Mouse (Mus musculus) G1E (cell line): ENCODE results near the gene Gm10203. TPM values are rescaled to one million over a fixed set of nuclear protein-coding genes. Genes with fewer than 3 reads are reported as not detected.

Experiments
- ATAC-seq: 2 replicates; pipeline ENCODE4 v1.8.0; 2016; ENCODE audit warnings: mild to moderate bottlenecking; ENCODE audit not compliant: insufficient number of reproducible peaks, poor library complexity, low FRiP score, severe bottlenecking; ENCODE audit errors: extremely low read depth
- DNase-seq: peaks from one replicate; pipeline ENCODE4 v3.0.0; 2012; ENCODE audit warnings: low spot score
- H3K27me3 ChIP-seq: 2 replicates; pipeline ENCODE4 v1.6.1; 2012; ENCODE audit warnings: mild to moderate bottlenecking, low read length, inconsistent platforms; ENCODE audit not compliant: insufficient read depth
- H3K36me3 ChIP-seq: replicated peaks from 2 replicates; pipeline ENCODE3; 2012; ENCODE audit warnings: mild to moderate bottlenecking, inconsistent platforms
- H3K4me1 ChIP-seq: 2 replicates; pipeline ENCODE4 v1.6.1; 2012; ENCODE audit warnings: low read depth, low read length, inconsistent platforms, mixed read lengths; ENCODE audit not compliant: insufficient read depth
- H3K4me3 ChIP-seq: 2 replicates; pipeline ENCODE4 v1.5.1; 2012; ENCODE audit warnings: low read depth, mild to moderate bottlenecking, inconsistent platforms, low read length, moderate library complexity, mixed read lengths
- H3K9me3 ChIP-seq: replicated peaks from 2 replicates; pipeline ENCODE4 v1.6.1; 2012; ENCODE audit warnings: inconsistent platforms
- CTCF ChIP-seq: IDR thresholded peaks from 2 replicates; pipeline ENCODE4 v1.5.1; 2012; ENCODE audit warnings: low read depth, low read length, inconsistent platforms, mixed read lengths
- GATA1 ChIP-seq: IDR thresholded peaks from 2 replicates; pipeline ENCODE4 v1.6.1; 2012; ENCODE audit warnings: borderline replicate concordance, low read length, inconsistent platforms, mixed read lengths
- GATA2 ChIP-seq: IDR thresholded peaks from 2 replicates; pipeline ENCODE4 v1.6.1; 2012; ENCODE audit warnings: low read depth, low read length, inconsistent platforms, borderline replicate concordance
- POLR2AphosphoS5 ChIP-seq: IDR thresholded peaks from 2 replicates; pipeline ENCODE4 v1.6.1; 2012; ENCODE audit warnings: low read depth, low read length, inconsistent platforms; ENCODE audit not compliant: insufficient replicate concordance
- TAL1 ChIP-seq: conservative IDR thresholded peaks from 2 replicates; pipeline ENCODE4 v1.6.1; 2012; ENCODE audit warnings: low read depth, low read length, inconsistent platforms, mixed read lengths
- polyA plus RNA-seq: library from polyadenylated mRNA; stranded (reverse); fragments of >175 nt; gene quantifications from 2 replicates; pipeline ENCODE4 v1.2.3, GENCODE M21; 2012
- total RNA-seq, 2 experiments: library from RNA; stranded (forward) in 1 of 2; stranded (reverse) in 1 of 2; fragments of 200-1000 nt in 1 of 2; fragments of >200 nt in 1 of 2; fragmentation: Nextera tagmentation in 1 of 2; gene quantifications; 2 replicates each; pipeline ENCODE4 v1.2.3; 2014 to 2017

The Gm10203 gene
- total and polyA plus RNA-seq, 3 experiments: not detected

- ATAC-seq (no peak), DNase-seq (no peak)
- Histone ChIP-seq H3K27me3 (no peaks in the 10 kb centered on the region), H3K4me3 (no peak overlapping the region), H3K4me1 (peaks cover 31% of the 10 kb centered on the region), H3K9me3 (no peaks in the 10 kb centered on the region), H3K36me3 (peaks cover 51% of the 10 kb centered on the region)
- no peak for TF ChIP-seq GATA1
- no peak for TF ChIP-seq CTCF
- TF ChIP-seq GATA2: no peak
- no peak for TF ChIP-seq TAL1
- no peak; the same call in 1 of the 2 replicates for TF ChIP-seq POLR2AphosphoS5
Measured at GRCm38 (mm10) chr6:149174932-149175570, 45.1 kb downstream of the Gm10203 start.

DNA sequence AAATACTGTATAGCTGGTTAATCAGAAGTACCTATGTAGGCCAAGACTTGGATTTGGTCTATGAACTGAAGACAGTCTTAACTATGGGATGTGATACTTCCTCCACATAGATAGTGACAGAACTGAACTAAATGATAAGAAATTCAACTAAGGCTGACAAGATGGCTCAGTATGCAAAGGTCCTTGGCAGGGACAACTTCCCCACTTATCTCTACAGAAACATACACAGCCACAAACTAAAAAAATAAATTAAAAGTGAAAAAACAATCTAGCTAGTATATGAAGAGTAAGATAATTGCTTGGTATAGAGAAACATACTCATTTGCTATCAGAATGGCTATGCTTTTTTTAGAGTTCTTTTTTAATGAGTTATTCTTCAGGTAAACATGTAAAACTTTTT, 49.1 kb downstream of the Gm10203 start:
- DNase-seq (peak; percentile 35), ATAC-seq (peak; percentile 94)
- Histone ChIP-seq H3K36me3 (peaks cover 73% of the 10 kb centered on the region), H3K4me3 (no peak overlapping the region), H3K9me3 (peaks cover 5% of the 10 kb centered on the region; the same call in 1 of the 2 replicates), H3K4me1 (peaks cover 50% of the 10 kb centered on the region), H3K27me3 (no peaks in the 10 kb centered on the region)
- TF ChIP-seq CTCF (no peak), TAL1 (peak; percentile 81)

Other genes with a start within 250 kb of the Gm10203 start
- 25.3 and 38.2 TPM in 2 replicates for gene Caprin2, start 233.9 kb upstream of the Gm10203 start, total RNA-seq (2014; fragmentation: Nextera tagmentation)
- 18.8 and 22.8 TPM in 2 replicates for gene Caprin2, start 233.9 kb upstream of the Gm10203 start, total RNA-seq (2017)
- 2.2 and 3.1 TPM in 2 replicates for gene Caprin2, start 233.9 kb upstream of the Gm10203 start, polyA plus RNA-seq
- gene Sinhcaf, start 183.7 kb upstream of the Gm10203 start, total RNA-seq (2014; fragmentation: Nextera tagmentation): 79.4 and 86.5 TPM in 2 replicates
- gene Sinhcaf, start 183.7 kb upstream of the Gm10203 start, total RNA-seq (2017): 76.6 and 84.2 TPM in 2 replicates
- gene Sinhcaf, start 183.7 kb upstream of the Gm10203 start, polyA plus RNA-seq: 45.6 and 84.5 TPM in 2 replicates
- gene Dennd5b, start 28.5 kb upstream of the Gm10203 start, total RNA-seq (2014; fragmentation: Nextera tagmentation): not detected in 2 replicates
- 0.27 and 0.29 TPM in 2 replicates for gene Dennd5b, start 28.5 kb upstream of the Gm10203 start, total RNA-seq (2017)
- gene Dennd5b, start 28.5 kb upstream of the Gm10203 start, polyA plus RNA-seq: not detected in 2 replicates
- 85.6 and 101 TPM in 2 replicates for gene Etfbkmt, start 9.7 kb downstream of the Gm10203 start, total RNA-seq (2014; fragmentation: Nextera tagmentation)
- gene Etfbkmt, start 9.7 kb downstream of the Gm10203 start, total RNA-seq (2017): 62.7 and 75.4 TPM in 2 replicates
- gene Etfbkmt, start 9.7 kb downstream of the Gm10203 start, polyA plus RNA-seq: 1.8 and 2.7 TPM in 2 replicates
- gene Amn1, start 58.5 kb downstream of the Gm10203 start, total RNA-seq (2014; fragmentation: Nextera tagmentation): 21.3 and 28.7 TPM in 2 replicates
- gene Amn1, start 58.5 kb downstream of the Gm10203 start, total RNA-seq (2017): 16.0 and 19.2 TPM in 2 replicates
- 2.8 and 3.7 TPM in 2 replicates for gene Amn1, start 58.5 kb downstream of the Gm10203 start, polyA plus RNA-seq
- gene Resf1, start 179.2 kb downstream of the Gm10203 start, total RNA-seq (2014; fragmentation: Nextera tagmentation): 356 and 386 TPM in 2 replicates
- gene Resf1, start 179.2 kb downstream of the Gm10203 start, total RNA-seq (2017): 114 and 149 TPM in 2 replicates
- 28.5 and 50.2 TPM in 2 replicates for gene Resf1, start 179.2 kb downstream of the Gm10203 start, polyA plus RNA-seq